Mouse (Mus musculus) small intestine, adult 2 months (tissue): ENCODE results near the gene Upf1. TPM values are rescaled to one million over a fixed set of nuclear protein-coding genes. Genes with fewer than 3 reads are reported as not detected.

ENCODE experiments used
- H3K27ac ChIP-seq: fragments of 200-500 bp; 2 replicates; pipeline ENCODE4 v1.5.1; 2012; ENCODE audit warnings: low read depth, low read length, control low read depth, inconsistent platforms; ENCODE audit not compliant: insufficient read depth
- H3K27me3 ChIP-seq: fragments of 200-500 bp; 2 replicates; pipeline ENCODE4 v1.6.1; 2012; ENCODE audit warnings: mild to moderate bottlenecking, moderate library complexity, low read length, inconsistent platforms; ENCODE audit not compliant: control insufficient read depth, insufficient read depth
- H3K36me3 ChIP-seq: fragments of 200-500 bp; 2 replicates; pipeline ENCODE4 v1.6.1; 2012; ENCODE audit warnings: mild to moderate bottlenecking, low read length, control low read depth, inconsistent platforms; ENCODE audit not compliant: control insufficient read depth, insufficient read depth
- H3K4me1 ChIP-seq: fragments of 200-500 bp; 2 replicates; pipeline ENCODE4 v1.6.1; 2012; ENCODE audit warnings: low read length, inconsistent platforms, mixed read lengths; ENCODE audit not compliant: control insufficient read depth, insufficient read depth, insufficient read length
- H3K4me3 ChIP-seq: fragments of 200-500 bp; 2 replicates; pipeline ENCODE4 v1.5.1; 2012; ENCODE audit warnings: low read depth, mild to moderate bottlenecking, control low read depth, inconsistent platforms, low read length, moderate library complexity
- CTCF ChIP-seq: fragments of 200-500 bp; IDR thresholded peaks from 2 replicates; pipeline ENCODE4 v1.5.1; 2012; ENCODE audit warnings: low read depth, mild to moderate bottlenecking, control low read depth, inconsistent platforms, low read length, moderate library complexity, mixed read lengths; ENCODE audit not compliant: insufficient replicate concordance, insufficient read length; ENCODE audit errors: extremely low read depth
- POLR2A ChIP-seq: fragments of 200-500 bp; IDR thresholded peaks from 2 replicates; pipeline ENCODE4 v1.6.1; 2012; ENCODE audit warnings: low read depth, mild to moderate bottlenecking, control low read depth, inconsistent platforms, low read length, moderate library complexity
- WGBS: fragments of 180-500 bp; shearing (Covaris S2); methylation state at CpG from one replicate; pipeline ENCODE4 v1.1.7; 2018; 5-methylcytosine and 5-hydroxymethylcytosine counted together
- polyA plus RNA-seq: library from polyadenylated mRNA; depleted of rRNA; stranded (reverse); fragments of >200 nt; gene quantifications from 2 replicates; pipeline ENCODE4 v1.2.3, GENCODE M21; 2012

Upf1 gene
- polyA plus RNA-seq, 1 experiment = 43.8 TPM

DNA sequence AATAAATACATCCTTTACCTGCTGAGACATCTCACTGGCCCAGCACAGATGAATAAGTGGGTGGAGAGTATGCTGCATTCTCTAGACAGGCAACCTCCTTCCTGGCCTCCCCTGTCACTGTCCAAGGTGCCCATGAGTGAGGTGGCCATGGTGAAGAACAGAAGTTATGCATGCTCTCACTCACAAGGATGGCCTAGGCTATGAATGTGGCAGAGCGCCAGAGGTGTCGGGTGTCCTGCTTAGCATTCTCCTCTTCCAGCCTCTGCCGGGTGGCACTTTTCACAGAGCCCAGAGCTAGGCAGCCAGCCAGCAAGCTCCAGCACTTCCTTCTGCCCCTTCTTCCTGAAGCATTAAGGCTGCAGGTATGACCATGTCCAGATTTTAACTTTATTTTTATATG, 6.3 kb upstream of the Upf1 start:
- Histone ChIP-seq H3K27me3 (no peaks in the 10 kb centered on the region), H3K4me1 (peaks cover 6% of the 10 kb centered on the region), H3K27ac (no peak overlapping the region), H3K4me3 (no peak overlapping the region), H3K36me3 (no peaks in the 10 kb centered on the region)
- WGBS = 26% methylated on average over 3 of the region's 3 CpGs
- TF ChIP-seq CTCF (no peak), POLR2A (no peak)

DNA sequence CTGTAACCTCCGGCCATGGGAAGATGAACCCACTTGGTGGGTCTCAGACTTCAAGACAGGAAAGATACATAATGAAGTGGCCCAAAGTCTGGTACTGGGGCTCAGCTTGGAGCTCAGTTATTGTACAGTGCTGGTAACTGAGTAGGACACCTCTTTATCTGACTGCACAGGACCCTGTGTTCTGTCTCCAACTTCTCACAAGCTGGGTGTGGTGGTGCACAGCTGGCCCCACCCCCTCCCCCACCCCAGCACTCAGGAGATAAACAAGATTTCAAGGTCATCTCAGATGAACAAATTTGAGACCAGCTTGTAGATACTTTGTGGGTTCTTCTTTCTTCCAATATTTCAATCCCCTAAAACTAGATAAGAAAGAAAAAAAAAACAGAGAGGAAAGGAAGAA, 3.0 kb upstream of the Upf1 start:
- no peak for TF ChIP-seq CTCF
- no peak for TF ChIP-seq POLR2A
- no peak overlapping the region for H3K27ac ChIP-seq
- H3K4me3 ChIP-seq = no peak overlapping the region
- H3K27me3 ChIP-seq = no peaks in the 10 kb centered on the region
- WGBS = 89% methylated on average over 1 of the region's 1 CpGs
- no peaks in the 10 kb centered on the region for H3K36me3 ChIP-seq
- peaks cover 17% of the 10 kb centered on the region; the same call in 1 of the 2 replicates for H3K4me1 ChIP-seq

DNA sequence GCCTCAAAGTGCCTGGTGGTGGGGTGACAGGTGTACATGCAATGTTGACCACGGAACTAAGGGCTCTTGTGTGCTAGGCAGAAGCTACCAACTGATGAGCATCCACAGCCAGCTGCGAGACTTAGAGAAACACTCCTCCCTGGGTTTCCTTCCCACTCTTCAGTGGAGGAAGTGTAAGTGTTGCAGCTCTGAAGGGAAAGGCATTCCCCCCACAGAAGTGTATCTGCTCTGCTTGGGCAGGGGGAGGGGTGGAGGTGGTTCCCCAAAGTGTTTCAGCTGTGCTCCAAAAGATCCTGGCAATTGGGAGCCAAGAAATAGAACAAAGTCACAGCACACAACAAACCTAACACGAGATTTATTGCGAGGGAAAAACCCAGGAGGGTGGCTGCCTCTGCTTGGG, 926 bp upstream of the Upf1 start:
- 14% methylated on average over 4 of the region's 4 CpGs for WGBS
- H3K36me3 ChIP-seq = peaks cover 5% of the 10 kb centered on the region; the same call in 1 of the 2 replicates
- H3K4me1 ChIP-seq = peaks cover 33% of the 10 kb centered on the region
- H3K4me3 ChIP-seq = peak overlapping the region; percentile 57
- no peaks in the 10 kb centered on the region for H3K27me3 ChIP-seq
- TF ChIP-seq POLR2A (no peak), CTCF (no peak)
- H3K27ac ChIP-seq = peak overlapping the region; percentile 72

DNA sequence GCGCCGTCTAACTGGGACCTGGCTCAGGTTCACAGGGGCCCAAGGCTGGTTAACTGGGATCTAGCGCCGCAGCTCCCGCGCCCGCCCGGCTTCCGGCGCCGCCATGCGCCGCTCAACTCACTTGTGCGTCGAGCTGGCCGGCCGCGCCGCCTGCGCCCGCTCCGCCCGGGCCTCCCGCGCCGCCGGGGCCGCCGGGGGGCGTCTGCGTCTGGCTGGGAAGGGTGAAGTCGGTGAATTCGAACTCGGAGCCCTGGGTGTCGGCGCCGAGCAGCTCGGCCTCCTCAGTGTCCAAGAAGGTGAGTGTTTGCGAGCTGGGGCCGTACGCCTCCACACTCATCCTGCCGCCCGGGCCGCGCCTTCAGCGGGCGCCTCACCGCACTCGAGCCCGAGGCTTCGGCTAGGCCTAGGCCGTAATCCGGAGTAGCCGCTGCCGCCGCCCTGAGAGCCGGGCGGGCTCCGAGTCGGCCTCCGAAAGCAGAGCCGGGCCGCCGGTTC, 374 bp downstream of the Upf1 start:
- Histone ChIP-seq H3K4me1 (peaks cover 46% of the 10 kb centered on the region), H3K4me3 (peak overlapping the region; percentile 89), H3K36me3 (peaks cover 6% of the 10 kb centered on the region; the same call in 1 of the 2 replicates), H3K27me3 (no peaks in the 10 kb centered on the region), H3K27ac (peak overlapping the region; percentile 26; the same call in 1 of the 2 replicates)
- WGBS = under 1% methylated on average over 64 of the region's 64 CpGs
- TF ChIP-seq CTCF (no peak), POLR2A (no peak)

DNA sequence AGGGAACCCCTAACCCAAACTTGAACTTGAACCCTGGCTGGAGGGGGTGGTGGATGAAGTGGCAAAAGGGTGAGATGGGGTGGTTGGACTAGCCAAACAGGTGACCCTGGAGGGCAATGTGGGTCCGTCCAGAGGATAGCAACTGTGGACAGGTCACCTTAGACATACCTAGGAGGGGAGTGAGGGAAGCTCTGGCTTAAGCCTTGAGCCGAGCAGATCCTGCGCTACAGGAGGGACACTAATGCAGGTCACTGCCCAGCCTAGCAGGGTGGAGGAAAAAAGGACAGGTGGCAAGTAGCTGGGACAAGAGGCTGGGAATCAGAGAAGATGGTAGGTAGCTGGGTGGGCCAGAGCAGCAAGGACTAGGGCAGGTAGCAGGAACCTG, 1.1 kb downstream of the Upf1 start:
- 10% methylated on average over 3 of the region's 3 CpGs for WGBS
- no peaks in the 10 kb centered on the region for H3K27me3 ChIP-seq
- no peak for TF ChIP-seq POLR2A
- TF ChIP-seq CTCF = no peak
- peaks cover 6% of the 10 kb centered on the region; the same call in 1 of the 2 replicates for H3K36me3 ChIP-seq
- H3K4me1 ChIP-seq = peaks cover 52% of the 10 kb centered on the region
- H3K4me3 ChIP-seq = peak overlapping the region; percentile 89
- peak overlapping the region; percentile 26 for H3K27ac ChIP-seq

DNA sequence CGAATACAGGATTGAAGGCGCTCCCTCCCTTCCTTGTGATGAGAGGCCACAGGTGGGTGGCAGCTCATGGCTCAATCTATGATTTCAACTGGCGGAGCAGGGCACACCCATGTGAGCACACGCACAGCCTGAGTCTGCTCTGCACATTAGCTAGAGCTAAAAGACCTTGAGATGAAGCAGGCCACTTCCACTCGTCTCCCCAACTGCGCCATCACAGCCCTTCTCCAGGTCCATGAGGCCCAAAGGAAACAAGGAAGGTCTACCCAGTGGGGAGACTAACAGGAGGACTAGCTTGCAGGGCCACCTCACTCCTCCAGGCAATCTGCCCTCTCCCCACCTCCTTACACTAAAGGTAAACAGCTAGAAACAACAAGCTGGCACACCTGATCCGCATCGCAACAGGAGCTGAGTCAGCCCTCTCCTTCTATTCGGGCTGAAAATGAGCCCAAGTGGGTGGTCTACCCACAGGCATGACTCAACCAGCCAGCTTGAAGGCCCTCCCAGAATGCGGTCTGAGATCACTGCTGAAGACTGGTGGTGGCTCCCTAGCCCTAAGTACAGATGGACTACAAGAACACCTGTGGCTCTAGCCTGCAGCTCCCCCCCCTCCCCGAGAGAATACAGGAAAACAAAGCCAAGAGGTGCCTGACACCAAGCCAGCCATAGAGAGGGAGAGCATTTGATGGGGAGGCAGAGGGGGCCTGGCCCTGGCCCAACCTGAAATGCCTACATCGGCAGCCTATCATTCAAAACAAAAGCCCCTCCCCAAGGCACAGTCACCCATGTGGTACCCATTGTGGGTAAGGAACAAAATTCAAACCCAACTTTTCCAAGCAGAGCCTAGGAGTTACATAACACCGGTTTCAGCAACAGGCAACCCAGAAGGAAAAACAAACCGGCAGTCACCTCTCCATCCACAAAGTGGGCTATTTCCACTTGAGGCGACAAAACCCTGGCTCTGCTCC, 1.8 kb downstream of the Upf1 start:
- peaks cover 52% of the 10 kb centered on the region for H3K4me1 ChIP-seq

DNA sequence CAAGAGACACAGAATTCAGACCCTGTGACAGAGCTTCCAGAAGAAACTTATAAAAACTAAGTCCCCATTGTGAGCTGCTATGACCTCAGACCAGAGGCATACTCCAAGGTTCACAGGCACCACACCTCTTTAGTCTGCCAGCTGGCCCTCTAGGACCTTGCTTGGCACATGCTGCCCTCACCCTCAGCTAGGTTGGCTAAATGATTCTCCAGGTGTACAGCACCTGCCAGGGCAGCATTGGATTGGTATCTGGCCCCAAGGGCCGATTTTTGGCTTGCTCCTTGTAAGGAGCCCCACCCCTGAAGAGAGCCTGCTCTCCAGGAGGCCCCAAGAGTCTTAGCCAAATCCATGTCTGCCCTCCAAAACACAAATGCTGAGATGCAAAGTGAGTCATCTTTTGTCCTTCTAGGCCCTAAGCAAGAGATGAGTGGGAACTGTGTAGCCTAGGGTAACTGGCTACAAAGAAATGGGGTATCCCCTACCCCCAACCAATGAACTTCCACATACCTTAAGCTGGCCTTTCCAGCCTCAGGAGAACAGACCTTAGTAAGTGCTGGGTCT, 5.1 kb downstream of the Upf1 start:
- Histone ChIP-seq H3K27ac (peak overlapping the region; percentile 73), H3K27me3 (no peaks in the 10 kb centered on the region), H3K4me3 (no peak overlapping the region), H3K36me3 (peaks cover 17% of the 10 kb centered on the region), H3K4me1 (peaks cover 47% of the 10 kb centered on the region)
- 22% methylated on average over 1 of the region's 1 CpGs for WGBS
- no peak for TF ChIP-seq CTCF
- TF ChIP-seq POLR2A = no peak

More for the DNA sequence above, 1.8 kb downstream of the Upf1 start:
- TF ChIP-seq POLR2A = no peak
- TF ChIP-seq CTCF = no peak
- Histone ChIP-seq H3K4me3 (peak overlapping the region; percentile 89), H3K27ac (peak overlapping the region; percentile 26; the same call in 1 of the 2 replicates), H3K36me3 (peaks cover 6% of the 10 kb centered on the region; the same call in 1 of the 2 replicates), H3K27me3 (no peaks in the 10 kb centered on the region)
- 9% methylated on average over 15 of the region's 15 CpGs for WGBS
